In the genomic region with DNA sequence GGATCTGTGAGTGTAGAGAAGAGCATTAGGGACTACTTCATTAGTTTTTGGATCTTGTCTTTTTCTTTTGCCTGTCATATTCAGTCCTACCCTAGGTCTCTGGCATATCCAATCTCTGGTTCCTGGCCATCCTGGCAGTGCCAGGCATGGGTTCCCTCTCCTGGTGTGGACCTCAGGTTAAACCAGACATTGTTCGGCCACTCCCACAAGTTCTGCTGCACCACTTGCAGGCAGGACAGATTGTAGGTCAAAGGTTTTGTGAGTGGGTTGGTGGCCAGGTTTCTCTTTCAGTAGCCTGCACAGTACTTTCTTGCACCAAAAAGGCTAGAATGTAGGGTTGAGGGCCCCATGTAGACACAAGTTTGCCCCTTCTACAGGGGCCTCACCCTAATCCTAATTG, we compare ENCODE assay signal across 26 mouse cellular contexts.
DNase-seq lines count a peak whose midpoint lies in the region; ATAC-seq and TF ChIP-seq lines count a peak whose summit lies in the region.
"Had no signal": no experiment of that assay in that cellular context is flagged by ENCODE, and none has a peak within 500 bp of the region (broad histone marks: within the 10 kb centered on the region; RNA-seq: fewer than 3 reads in every experiment).

No protein-coding gene starts in this region.

- no peak overlapping the region for H3K4me3 ChIP-seq in hindbrain, embryonic 16.5 days (ENCODE audit: low read length)
- no peak overlapping the region for H3K4me3 ChIP-seq in hindbrain, embryonic 12.5 days
- no peak overlapping the region for H3K4me3 ChIP-seq in kidney, adult 2 months (ENCODE audit: insufficient read depth, low read depth, low read length)
- no peak overlapping the region for H3K4me3 ChIP-seq in kidney, embryonic 16.5 days (ENCODE audit: low read length)
- H3K4me3 ChIP-seq in heart, embryonic 10.5 days, result no peak overlapping the region
- H3K4me3 ChIP-seq: forebrain, embryonic 10.5 days; forebrain, embryonic 13.5 days; gastrocnemius, adult 2 months; heart, embryonic 12.5 days; heart, embryonic 15.5 days; hindbrain, embryonic 10.5 days had no signal

- no peaks in the 10 kb centered on the region for H3K4me1 ChIP-seq in hindbrain, embryonic 16.5 days (ENCODE audit: control insufficient read depth, insufficient read depth, low read depth, low read length)
- no peaks in the 10 kb centered on the region for H3K4me1 ChIP-seq in hindbrain, embryonic 12.5 days
- H3K4me1 ChIP-seq in kidney, adult 2 months (ENCODE audit: control insufficient read depth, insufficient read depth, low read length), result peaks cover 5% of the 10 kb centered on the region; the same call in 1 of the 2 replicates
- H3K4me1 ChIP-seq in kidney, embryonic 16.5 days (ENCODE audit: insufficient read depth, low read length), result no peaks in the 10 kb centered on the region
- peaks cover 3% of the 10 kb centered on the region; the same call in 1 of the 2 replicates for H3K4me1 ChIP-seq in heart, embryonic 10.5 days
- H3K4me1 ChIP-seq: forebrain, embryonic 13.5 days had no signal

- TF ChIP-seq CTCF in kidney, adult 2 months (conservative IDR thresholded peaks at IDR 0.05; ENCODE audit: insufficient read depth, insufficient read length, low read depth, low read length), result no peak

- no peak for TF ChIP-seq POLR2A in kidney, adult 2 months (IDR thresholded peaks at IDR 0.05; ENCODE audit: low read depth, low read length)

- peaks cover 8% of the 10 kb centered on the region for H3K36me3 ChIP-seq in hindbrain, embryonic 16.5 days (ENCODE audit: control insufficient read depth, insufficient read depth, low read length)
- peaks cover 29% of the 10 kb centered on the region; the same call in 1 of the 2 replicates for H3K36me3 ChIP-seq in hindbrain, embryonic 12.5 days
- H3K36me3 ChIP-seq in kidney, adult 2 months (ENCODE audit: control insufficient read depth, insufficient read depth, low read length), result no peaks in the 10 kb centered on the region
- H3K36me3 ChIP-seq in kidney, embryonic 16.5 days (ENCODE audit: insufficient read depth, low read length), result peaks cover 12% of the 10 kb centered on the region
- peaks cover 44% of the 10 kb centered on the region for H3K36me3 ChIP-seq in heart, embryonic 10.5 days

- H3K9ac ChIP-seq in hindbrain, embryonic 16.5 days (ENCODE audit: low read depth, low read length), result no peak overlapping the region
- no peak overlapping the region for H3K9ac ChIP-seq in hindbrain, embryonic 12.5 days
- no peak overlapping the region for H3K9ac ChIP-seq in kidney, embryonic 16.5 days (replicated peaks; ENCODE audit: low read length)
- H3K9ac ChIP-seq: forebrain, embryonic 13.5 days; heart, embryonic 12.5 days; heart, embryonic 15.5 days; hindbrain, embryonic 14.5 days had no signal

- H3K27ac ChIP-seq in hindbrain, embryonic 16.5 days (ENCODE audit: low read depth, low read length), result no peak overlapping the region
- H3K27ac ChIP-seq in hindbrain, embryonic 12.5 days, result no peak overlapping the region
- no peak overlapping the region for H3K27ac ChIP-seq in kidney, adult 2 months (ENCODE audit: insufficient read depth, low read depth, low read length)
- H3K27ac ChIP-seq in kidney, embryonic 16.5 days (ENCODE audit: low read length), result no peak overlapping the region
- H3K27ac ChIP-seq in heart, embryonic 10.5 days, result no peak overlapping the region
- H3K27ac ChIP-seq: forebrain, embryonic 10.5 days; forebrain, embryonic 13.5 days; gastrocnemius, adult 2 months; heart, embryonic 15.5 days; hindbrain, embryonic 10.5 days; hindbrain, embryonic 14.5 days had no signal

- 0 out of 2 replicates have a peak, but pooled peaks have one; percentile 9 for ATAC-seq in hindbrain, embryonic 16.5 days
- ATAC-seq in hindbrain, embryonic 12.5 days (ENCODE audit: low FRiP score), result no peak
- ATAC-seq in kidney, embryonic 16.5 days (ENCODE audit: low FRiP score, low TSS enrichment), result no peak
- ATAC-seq: forebrain, embryonic 13.5 days; forebrain, embryonic 16.5 days had no signal

- no peaks in the 10 kb centered on the region for H3K27me3 ChIP-seq in hindbrain, embryonic 16.5 days (replicated peaks; ENCODE audit: control insufficient read depth, insufficient read depth, low read length)
- no peaks in the 10 kb centered on the region for H3K27me3 ChIP-seq in hindbrain, embryonic 12.5 days
- no peaks in the 10 kb centered on the region for H3K27me3 ChIP-seq in kidney, adult 2 months (replicated peaks; ENCODE audit: control insufficient read depth, insufficient read depth, low read length)
- no peaks in the 10 kb centered on the region for H3K27me3 ChIP-seq in kidney, embryonic 16.5 days (ENCODE audit: insufficient read depth, low read length)
- H3K27me3 ChIP-seq in heart, embryonic 10.5 days (ENCODE audit: insufficient read depth, poor library complexity, severe bottlenecking), result no peaks in the 10 kb centered on the region
- H3K27me3 ChIP-seq: forebrain, embryonic 13.5 days; heart, embryonic 12.5 days; heart, embryonic 15.5 days; Patski had no signal

- 96% methylated on average over 1 of the region's 1 CpGs for WGBS in hindbrain, embryonic 16.5 days
- WGBS in hindbrain, embryonic 12.5 days, result 92% methylated on average over 1 of the region's 1 CpGs
- WGBS in kidney, adult 2 months, result 55% methylated on average over 1 of the region's 1 CpGs
- 96% methylated on average over 1 of the region's 1 CpGs for WGBS in kidney, embryonic 16.5 days
- 89% methylated on average over 1 of the region's 1 CpGs for WGBS in heart, embryonic 10.5 days

- no peaks in the 10 kb centered on the region for H3K9me3 ChIP-seq in hindbrain, embryonic 16.5 days (ENCODE audit: control insufficient read depth, low read length)
- H3K9me3 ChIP-seq in hindbrain, embryonic 12.5 days (replicated peaks), result no peaks in the 10 kb centered on the region
- no peaks in the 10 kb centered on the region for H3K9me3 ChIP-seq in kidney, embryonic 16.5 days (ENCODE audit: low read length)
- no peaks in the 10 kb centered on the region for H3K9me3 ChIP-seq in heart, embryonic 10.5 days
- H3K9me3 ChIP-seq: forebrain, embryonic 10.5 days; forebrain, embryonic 13.5 days; G1E; heart, embryonic 12.5 days; heart, embryonic 15.5 days; hindbrain, embryonic 10.5 days had no signal

- DNase-seq in kidney, adult 2 months, result peak; percentile 68
- peak; percentile 41 to 58 for DNase-seq in kidney, postnatal 36 days
- DNase-seq in kidney, postnatal 10 days, result no peak
- no peak for DNase-seq in heart, embryonic 10.5 days (ENCODE audit: low spot score)
- DNase-seq: adrenal gland, postnatal 10 days; adrenal gland, postnatal 36 days; cerebellum, adult 18-20 months; cerebellum, adult 9-10 months; cerebellum, postnatal 14 days; gastrocnemius, adult 2 months; gastrocnemius, postnatal 14 days; heart, adult 11 months; heart, postnatal 10 days; heart, postnatal 36 days had no signal

- no peak overlapping the region for H3K4me2 ChIP-seq in hindbrain, embryonic 16.5 days (ENCODE audit: low read length)
- no peak overlapping the region for H3K4me2 ChIP-seq in hindbrain, embryonic 12.5 days (replicated peaks)
- no peak overlapping the region for H3K4me2 ChIP-seq in kidney, embryonic 16.5 days (replicated peaks; ENCODE audit: low read depth, low read length)
- H3K4me2 ChIP-seq: forebrain, embryonic 13.5 days; heart, embryonic 12.5 days; heart, embryonic 15.5 days; hindbrain, embryonic 14.5 days had no signal

Comparison
In these comparisons a context has a peak if more than half of its experiments do, and no peak if none do; other contexts are left out.
1. DNase-seq: peak in kidney, adult 2 months (single experiment) and kidney, postnatal 36 days (2 of 2); none in kidney, postnatal 10 days (single experiment) and heart, embryonic 10.5 days (single experiment).